Mouse (Mus musculus): ENCODE results near the gene Aqp5. TPM values are rescaled to one million over a fixed set of nuclear protein-coding genes. Genes with fewer than 3 reads are reported as not detected.

The Aqp5 gene
- polyA plus RNA-seq, 2 experiments: 0.07 TPM; not detected in 1

DNA sequence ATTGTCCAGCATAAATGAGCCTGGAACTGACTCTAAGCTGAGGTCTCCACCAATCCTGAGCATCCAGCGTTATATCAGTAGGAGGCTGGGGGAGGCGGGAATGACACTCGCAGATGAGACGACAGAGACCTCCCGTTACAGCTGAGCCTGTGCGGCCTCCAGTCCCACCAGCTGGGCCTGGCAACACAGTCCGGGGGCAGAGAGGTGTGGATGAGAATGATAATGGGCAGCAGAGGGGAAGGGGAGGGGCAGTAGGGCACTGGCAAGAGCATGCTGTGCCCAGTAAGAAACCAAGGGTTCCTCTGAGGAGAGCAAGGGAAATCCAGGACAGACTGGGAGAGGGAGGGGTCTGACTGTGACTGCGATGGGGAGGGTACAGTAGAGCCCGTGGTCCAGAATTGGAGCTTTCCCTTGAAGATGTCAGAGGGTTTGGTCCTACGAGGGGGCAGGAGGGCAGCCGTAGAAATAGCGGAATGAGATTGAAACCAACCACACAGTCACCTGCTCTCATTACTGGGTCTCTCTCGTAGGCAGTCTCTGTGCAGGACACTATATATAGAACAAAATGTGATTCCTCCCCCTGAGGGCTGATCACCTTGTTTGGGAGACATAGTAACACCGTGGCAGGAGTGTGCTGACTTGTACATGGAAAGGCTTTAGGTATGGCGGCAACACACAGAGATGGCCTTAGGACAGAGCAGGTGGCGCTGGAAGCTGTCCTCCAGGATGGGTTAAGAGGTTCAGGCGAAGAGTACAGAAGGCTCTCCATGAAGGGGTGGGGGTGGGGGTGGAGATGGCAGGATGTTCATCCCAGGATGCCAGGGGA is 8.9 kb downstream of the Aqp5 start:
- TF ChIP-seq EP300 (IDR thresholded peaks at IDR 0.05; ENCODE audit: low read depth) (no peak), CTCF (IDR thresholded peaks at IDR 0.05; ENCODE audit: low read depth) (no peak)
- H3K36me3 ChIP-seq (replicated peaks; ENCODE audit: control insufficient read depth, insufficient read depth, low read depth): no peaks in the 10 kb centered on the region
- H3K27ac ChIP-seq: no peak overlapping the region
- no peak overlapping the region for H3K4me3 ChIP-seq (ENCODE audit: insufficient read depth in 1 of 2, low read depth in 2 of 2, low read length in 2 of 2)
- no peak for ATAC-seq (ENCODE audit: insufficient read depth)
- no peak overlapping the region for H3K9ac ChIP-seq (replicated peaks)
- H3K4me2 ChIP-seq (ENCODE audit: low read depth): no peak overlapping the region
- whole genome bisulfite sequencing (ENCODE audit: insufficient replicate concordance): 51% methylated on average over 17 of the region's 17 CpGs
- H3K4me1 ChIP-seq (replicated peaks; ENCODE audit: control insufficient read depth in 2 of 2, insufficient read depth in 2 of 2, low read length in 1 of 2): no peaks in the 10 kb centered on the region
- H3K27me3 ChIP-seq (ENCODE audit: control insufficient read depth, insufficient read depth, low read length): peaks cover 15% of the 10 kb centered on the region
- no peaks in the 10 kb centered on the region for H3K9me3 ChIP-seq (ENCODE audit: control insufficient read depth, low read length)
- DNase-seq (ENCODE audit: low read depth in 3 of 3, low spot score in 3 of 3): no peak

DNA sequence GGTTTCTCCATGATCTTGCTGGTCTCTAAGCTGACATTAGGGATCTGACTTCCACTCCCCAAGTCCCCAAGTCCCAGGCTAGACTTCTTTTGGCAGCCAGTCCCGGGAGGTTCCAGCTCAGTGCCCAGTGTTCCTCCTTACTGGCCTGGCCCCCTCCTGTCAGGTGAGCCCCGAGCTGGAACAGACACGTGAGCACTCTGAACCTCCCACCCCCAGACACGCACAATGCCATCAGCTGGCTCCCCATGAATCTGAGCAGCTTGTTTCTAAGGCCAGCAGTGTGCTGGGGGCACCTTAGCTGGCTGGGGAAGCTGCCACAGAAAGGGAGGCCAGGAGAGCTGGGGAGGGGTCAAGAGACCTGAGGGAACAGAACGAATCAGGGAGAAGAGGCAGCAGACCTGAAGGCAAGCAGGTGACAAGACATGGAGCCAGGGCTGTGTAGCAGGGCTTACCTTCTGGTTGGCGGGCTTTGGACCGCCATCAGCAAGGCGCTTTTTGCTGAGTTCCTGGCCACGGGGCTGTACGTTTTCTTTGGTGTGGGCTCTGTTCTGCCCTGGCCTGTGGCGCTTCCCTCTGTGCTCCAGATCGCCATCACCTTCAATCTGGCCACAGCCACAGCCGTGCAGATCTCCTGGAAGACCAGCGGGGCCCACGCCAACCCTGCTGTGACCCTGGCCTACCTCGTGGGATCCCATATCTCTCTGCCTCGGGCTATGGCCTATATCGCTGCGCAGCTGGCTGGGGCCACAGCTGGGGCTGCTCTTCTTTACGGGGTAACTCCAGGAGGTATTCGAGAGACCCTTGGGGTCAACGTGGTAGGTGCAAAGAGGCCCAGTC is 10.6 kb downstream of the Aqp5 start, which contains the start of gene Aqp6:
Gene Aqp6 (plus strand): TSS at position 415 of the 837 bp plus-strand sequence.
- no peak for ATAC-seq (ENCODE audit: insufficient read depth)
- WGBS (ENCODE audit: insufficient replicate concordance): 55% methylated on average over 22 of the region's 22 CpGs
- H3K9ac ChIP-seq (replicated peaks): no peak within 1 kb of the TSS

DNA sequence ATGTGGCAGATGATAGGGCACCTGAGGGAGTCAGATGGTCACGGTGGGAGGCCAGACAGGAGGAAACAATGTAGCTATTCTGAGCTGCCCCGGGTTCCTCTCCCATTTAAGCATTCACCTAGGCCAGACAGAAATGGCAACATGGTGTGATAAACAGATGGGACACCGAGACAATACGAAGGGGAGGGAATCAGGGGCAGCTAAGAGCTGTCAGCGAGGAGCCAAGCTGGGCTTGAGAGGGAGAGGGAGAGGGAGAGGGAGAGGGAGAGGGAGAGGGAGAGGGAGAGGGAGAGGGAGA is 11.2 kb downstream of the Aqp5 start:
- no peaks in the 10 kb centered on the region for H3K36me3 ChIP-seq (replicated peaks; ENCODE audit: control insufficient read depth, insufficient read depth, low read depth)
- H3K4me2 ChIP-seq (ENCODE audit: low read depth): no peak overlapping the region
- H3K4me3 ChIP-seq (ENCODE audit: insufficient read depth in 1 of 2, low read depth in 2 of 2, low read length in 2 of 2): no peak overlapping the region
- ATAC-seq (ENCODE audit: insufficient read depth) (no peak), DNase-seq (ENCODE audit: low read depth in 3 of 3, low spot score in 3 of 3) (no peak)
- no peaks in the 10 kb centered on the region for H3K9me3 ChIP-seq (ENCODE audit: control insufficient read depth, low read length)
- peaks cover under 1 to 8% of the 10 kb centered on the region in 2 experiments for H3K4me1 ChIP-seq (replicated peaks; ENCODE audit: control insufficient read depth in 2 of 2, insufficient read depth in 2 of 2, low read length in 1 of 2)
- H3K9ac ChIP-seq (replicated peaks): no peak overlapping the region
- peaks cover 12% of the 10 kb centered on the region for H3K27me3 ChIP-seq (ENCODE audit: control insufficient read depth, insufficient read depth, low read length)
- no peak overlapping the region for H3K27ac ChIP-seq
- WGBS (ENCODE audit: insufficient replicate concordance): 36% methylated on average over 5 of the region's 5 CpGs
- TF ChIP-seq CTCF (IDR thresholded peaks at IDR 0.05; ENCODE audit: low read depth): no peak
- no peak for TF ChIP-seq EP300 (IDR thresholded peaks at IDR 0.05; ENCODE audit: low read depth)

More for the DNA sequence above, 10.6 kb downstream of the Aqp5 start, which contains the start of gene Aqp6:
- DNase-seq (ENCODE audit: low read depth in 3 of 3, low spot score in 3 of 3): no peak
- H3K4me2 ChIP-seq (ENCODE audit: low read depth): no peak within 1 kb of the TSS
- no peaks in the 10 kb centered on the region for H3K36me3 ChIP-seq (replicated peaks; ENCODE audit: control insufficient read depth, insufficient read depth, low read depth)
- peaks cover 0 to 2% of the 10 kb centered on the region in 2 experiments; a peak in 3 of 4 replicates for H3K4me1 ChIP-seq (replicated peaks; ENCODE audit: control insufficient read depth in 2 of 2, insufficient read depth in 2 of 2, low read length in 1 of 2)
- no peaks in the 10 kb centered on the region for H3K9me3 ChIP-seq (ENCODE audit: control insufficient read depth, low read length)
- H3K4me3 ChIP-seq (ENCODE audit: insufficient read depth in 1 of 2, low read depth in 2 of 2, low read length in 2 of 2): no peak within 1 kb of the TSS
- no peak for TF ChIP-seq CTCF (IDR thresholded peaks at IDR 0.05; ENCODE audit: low read depth)
- TF ChIP-seq EP300 (IDR thresholded peaks at IDR 0.05; ENCODE audit: low read depth): no peak
- peaks cover 12% of the 10 kb centered on the region for H3K27me3 ChIP-seq (ENCODE audit: control insufficient read depth, insufficient read depth, low read length)
- no peak within 1 kb of the TSS for H3K27ac ChIP-seq

DNA sequence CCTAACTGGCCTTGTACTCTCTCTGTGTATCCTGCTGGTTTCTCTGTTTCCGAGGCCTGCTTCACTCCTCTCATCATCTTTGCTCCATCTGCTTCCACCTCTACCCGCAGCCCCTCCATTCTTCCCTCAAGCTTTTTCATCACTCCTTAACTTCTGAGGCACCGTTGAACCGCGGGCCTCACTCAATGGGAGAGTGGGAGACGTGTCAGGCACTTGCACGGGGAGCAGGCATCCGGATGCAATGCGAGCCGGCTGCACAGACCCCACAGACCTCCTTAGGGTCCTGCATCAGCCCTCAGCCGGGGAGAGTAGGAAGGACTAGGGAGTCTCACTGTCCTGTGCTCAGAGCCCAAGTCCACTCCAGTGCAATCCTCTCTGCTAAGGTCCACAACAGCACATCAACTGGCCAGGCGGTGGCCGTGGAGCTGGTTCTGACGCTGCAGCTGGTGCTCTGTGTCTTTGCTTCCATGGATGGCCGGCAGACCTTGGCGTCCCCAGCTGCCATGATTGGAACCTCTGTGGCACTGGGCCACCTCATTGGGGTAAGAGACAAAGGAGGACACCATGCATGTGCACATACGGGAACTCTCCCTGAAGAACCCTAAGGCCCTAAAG is 11.7 kb downstream of the Aqp5 start:
- Histone ChIP-seq H3K9ac (replicated peaks) (no peak overlapping the region), H3K9me3 (ENCODE audit: control insufficient read depth, low read length) (no peaks in the 10 kb centered on the region), H3K4me1 (replicated peaks; ENCODE audit: control insufficient read depth in 2 of 2, insufficient read depth in 2 of 2, low read length in 1 of 2) (peaks cover 4 to 13% of the 10 kb centered on the region in 2 experiments), H3K27me3 (ENCODE audit: control insufficient read depth, insufficient read depth, low read length) (peaks cover 12% of the 10 kb centered on the region), H3K4me3 (ENCODE audit: insufficient read depth in 1 of 2, low read depth in 2 of 2, low read length in 2 of 2) (no peak overlapping the region), H3K4me2 (ENCODE audit: low read depth) (no peak overlapping the region), H3K36me3 (replicated peaks; ENCODE audit: control insufficient read depth, insufficient read depth, low read depth) (no peaks in the 10 kb centered on the region), H3K27ac (no peak overlapping the region)
- ATAC-seq (ENCODE audit: insufficient read depth) (no peak), DNase-seq (ENCODE audit: low read depth in 3 of 3, low spot score in 3 of 3) (no peak)
- 66% methylated on average over 17 of the region's 17 CpGs for WGBS (ENCODE audit: insufficient replicate concordance)
- TF ChIP-seq CTCF (IDR thresholded peaks at IDR 0.05; ENCODE audit: low read depth): no peak
- TF ChIP-seq EP300 (IDR thresholded peaks at IDR 0.05; ENCODE audit: low read depth): no peak

All from liver, embryonic 14.5 days (tissue).